Mouse (Mus musculus): Measurements from ENCODE around the gene Olfr16.

- no peak for TF ChIP-seq CTCF (IDR thresholded peaks at IDR 0.05; ENCODE audit: borderline replicate concordance, extremely low read depth, insufficient read depth, insufficient read length)
- TF ChIP-seq POLR2A (IDR thresholded peaks at IDR 0.05; ENCODE audit: borderline replicate concordance, extremely low read depth, insufficient read depth, insufficient read length, poor library complexity, severe bottlenecking) = no peak
These were observed 5.2 kb downstream of the Olfr16 start for GRCm38 (mm10) chr1:172955376-172955775.

Measured in brain, embryonic 14.5 days (tissue).